Mouse (Mus musculus): ENCODE data around the gene Magi2. TPM values are rescaled to one million over a fixed set of nuclear protein-coding genes. Genes with fewer than 3 reads are reported as not detected.
"Not testable (repeated sequence)": the region's sequence is repeated elsewhere in the genome, so short reads cannot be mapped to it uniquely, and the experiment has no call there.

The Magi2 gene
- polyA plus RNA-seq, 1 experiment: 1.6 TPM

DNA sequence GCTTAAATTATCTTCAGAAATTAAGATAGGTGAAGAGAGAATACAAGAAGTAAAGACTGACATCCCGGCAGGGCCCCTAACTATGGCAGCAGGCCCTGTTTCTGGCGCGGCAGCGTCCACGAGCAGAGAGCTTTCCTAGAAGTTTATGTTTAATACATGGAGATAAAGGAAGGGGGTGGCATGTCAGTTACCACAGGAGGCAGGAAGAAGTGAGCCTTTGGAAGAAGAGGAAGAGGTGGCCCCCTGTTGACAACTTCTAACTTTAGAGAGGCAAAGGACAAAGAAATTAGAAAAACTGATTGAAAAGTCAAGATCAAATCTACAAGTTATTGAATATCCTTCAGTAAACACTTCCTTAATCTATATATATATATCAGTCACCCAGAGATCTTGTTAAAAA lies 1281.8 kb downstream of the Magi2 start:
- 43% methylated on average over 5 of the region's 5 CpGs for WGBS
- Histone ChIP-seq H3K36me3 (ENCODE audit: control insufficient read depth, insufficient read depth, low read length) (no peaks in the 10 kb centered on the region), H3K27me3 (ENCODE audit: control insufficient read depth, insufficient read depth, low read length) (no peaks in the 10 kb centered on the region), H3K27ac (ENCODE audit: control insufficient read depth, insufficient read depth, low read length) (no peak overlapping the region), H3K4me3 (ENCODE audit: control insufficient read depth, insufficient read depth, low read length) (no peak overlapping the region), H3K4me1 (replicated peaks; ENCODE audit: control insufficient read depth, insufficient read depth, low read length) (no peaks in the 10 kb centered on the region; the same call in 1 of the 2 replicates)
- TF ChIP-seq POLR2A (IDR thresholded peaks at IDR 0.05; ENCODE audit: control insufficient read depth, extremely low read depth, insufficient read depth, low read length, poor library complexity): no peak
- no peak for TF ChIP-seq CTCF (IDR thresholded peaks at IDR 0.05; ENCODE audit: borderline replicate concordance, control insufficient read depth, extremely low read depth, insufficient read depth, low read length, poor library complexity)
- no peak for DNase-seq

DNA sequence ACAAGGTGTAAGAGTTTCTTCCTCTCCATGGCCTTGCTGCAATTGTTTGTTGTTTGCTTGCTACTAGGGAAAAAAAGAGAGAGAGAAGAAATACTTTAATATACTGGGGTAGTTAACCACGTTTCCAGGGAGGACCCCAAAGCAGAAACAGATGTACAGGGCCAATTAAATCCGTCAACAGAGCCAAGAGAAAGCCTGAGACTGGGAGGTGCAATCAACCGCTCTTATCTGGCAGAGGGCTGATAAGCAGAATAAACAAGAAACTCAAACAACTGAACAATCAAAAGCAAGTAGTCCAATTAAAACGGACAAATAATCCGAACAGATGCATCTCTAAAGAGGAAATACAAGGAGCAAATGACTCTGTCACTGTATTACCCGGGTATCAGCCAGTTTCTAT lies 1282.8 kb downstream of the Magi2 start:
- WGBS: 82% methylated on average over 6 of the region's 6 CpGs
- Histone ChIP-seq H3K4me3 (ENCODE audit: control insufficient read depth, insufficient read depth, low read length) (no peak overlapping the region), H3K27me3 (ENCODE audit: control insufficient read depth, insufficient read depth, low read length) (no peaks in the 10 kb centered on the region), H3K36me3 (ENCODE audit: control insufficient read depth, insufficient read depth, low read length) (no peaks in the 10 kb centered on the region), H3K4me1 (replicated peaks; ENCODE audit: control insufficient read depth, insufficient read depth, low read length) (no peaks in the 10 kb centered on the region; the same call in 1 of the 2 replicates), H3K27ac (ENCODE audit: control insufficient read depth, insufficient read depth, low read length) (no peak overlapping the region)
- TF ChIP-seq POLR2A (IDR thresholded peaks at IDR 0.05; ENCODE audit: control insufficient read depth, extremely low read depth, insufficient read depth, low read length, poor library complexity): no peak
- TF ChIP-seq CTCF (IDR thresholded peaks at IDR 0.05; ENCODE audit: borderline replicate concordance, control insufficient read depth, extremely low read depth, insufficient read depth, low read length, poor library complexity): no peak
- no peak for DNase-seq

DNA sequence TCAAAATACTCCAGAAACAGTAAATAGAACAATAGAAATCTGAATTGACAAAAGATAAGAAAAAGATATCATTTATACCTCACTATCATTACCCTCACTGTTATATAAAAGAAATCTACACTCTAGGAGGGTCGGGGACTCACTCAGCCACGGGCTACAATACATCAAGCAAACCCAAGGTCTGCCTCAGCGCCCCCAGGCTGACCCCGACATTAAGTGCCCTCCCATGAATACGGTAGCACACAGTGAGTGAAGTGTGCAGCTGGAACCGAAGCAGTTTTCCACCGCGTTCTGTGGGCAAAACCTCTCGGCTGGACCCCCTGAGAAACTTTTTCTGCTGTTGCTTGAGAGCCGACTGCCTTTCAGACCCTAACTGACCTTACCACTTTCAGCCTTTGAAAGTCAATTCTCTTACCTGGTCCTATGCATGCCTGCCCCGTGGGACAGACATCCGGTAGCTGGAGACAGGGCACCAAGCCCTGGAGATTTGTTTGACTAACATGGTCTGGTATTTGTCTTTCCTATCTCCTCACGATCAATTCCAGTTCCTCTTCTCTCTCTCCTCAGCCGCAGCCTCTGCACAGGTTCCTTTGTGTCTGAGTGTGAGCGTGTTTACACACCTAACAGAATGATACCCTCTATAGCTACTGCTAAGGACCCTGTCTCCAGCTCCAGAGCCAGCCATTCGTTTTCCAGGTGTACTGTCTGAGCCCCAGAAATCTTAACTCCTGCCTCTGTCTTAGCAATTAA lies 1285.7 kb downstream of the Magi2 start:
- WGBS: 50% methylated on average over 16 of the region's 16 CpGs
- Histone ChIP-seq H3K4me3 (ENCODE audit: control insufficient read depth, insufficient read depth, low read length) (no peak overlapping the region), H3K36me3 (ENCODE audit: control insufficient read depth, insufficient read depth, low read length) (no peaks in the 10 kb centered on the region), H3K4me1 (replicated peaks; ENCODE audit: control insufficient read depth, insufficient read depth, low read length) (no peaks in the 10 kb centered on the region; the same call in 1 of the 2 replicates), H3K27ac (ENCODE audit: control insufficient read depth, insufficient read depth, low read length) (no peak overlapping the region), H3K27me3 (ENCODE audit: control insufficient read depth, insufficient read depth, low read length) (no peaks in the 10 kb centered on the region)
- TF ChIP-seq CTCF (IDR thresholded peaks at IDR 0.05; ENCODE audit: borderline replicate concordance, control insufficient read depth, extremely low read depth, insufficient read depth, low read length, poor library complexity): no peak
- no peak for TF ChIP-seq POLR2A (IDR thresholded peaks at IDR 0.05; ENCODE audit: control insufficient read depth, extremely low read depth, insufficient read depth, low read length, poor library complexity)
- DNase-seq: no peak

DNA sequence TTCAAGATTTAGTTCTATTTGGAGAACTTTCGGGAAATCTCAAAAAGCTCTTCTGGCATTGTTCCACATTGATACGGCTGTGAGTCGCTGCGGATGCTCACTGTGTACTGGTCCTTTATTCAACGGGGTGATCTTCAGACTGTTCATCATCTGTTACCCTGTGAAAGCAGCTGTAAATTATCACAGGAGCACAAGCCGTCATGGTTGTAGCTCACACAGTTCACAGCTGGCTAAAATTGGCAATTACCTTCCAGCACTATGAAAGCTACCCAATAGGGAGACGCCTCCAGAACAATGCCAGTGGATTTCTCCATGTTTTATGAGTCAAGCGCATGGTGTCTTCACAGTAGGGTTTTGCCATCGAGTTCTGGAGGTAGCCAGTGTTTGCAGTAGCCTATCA lies 1294.8 kb downstream of the Magi2 start:
- H3K27ac ChIP-seq (ENCODE audit: control insufficient read depth, insufficient read depth, low read length): no peak overlapping the region
- WGBS: 87% methylated on average over 9 of the region's 9 CpGs
- H3K36me3 ChIP-seq (ENCODE audit: control insufficient read depth, insufficient read depth, low read length): no peaks in the 10 kb centered on the region
- no peak overlapping the region for H3K4me3 ChIP-seq (ENCODE audit: control insufficient read depth, insufficient read depth, low read length)
- no peaks in the 10 kb centered on the region for H3K4me1 ChIP-seq (replicated peaks; ENCODE audit: control insufficient read depth, insufficient read depth, low read length)
- DNase-seq: no peak
- H3K27me3 ChIP-seq (ENCODE audit: control insufficient read depth, insufficient read depth, low read length): no peaks in the 10 kb centered on the region
- TF ChIP-seq POLR2A (IDR thresholded peaks at IDR 0.05; ENCODE audit: control insufficient read depth, extremely low read depth, insufficient read depth, low read length, poor library complexity): no peak
- TF ChIP-seq CTCF (IDR thresholded peaks at IDR 0.05; ENCODE audit: borderline replicate concordance, control insufficient read depth, extremely low read depth, insufficient read depth, low read length, poor library complexity): no peak

DNA sequence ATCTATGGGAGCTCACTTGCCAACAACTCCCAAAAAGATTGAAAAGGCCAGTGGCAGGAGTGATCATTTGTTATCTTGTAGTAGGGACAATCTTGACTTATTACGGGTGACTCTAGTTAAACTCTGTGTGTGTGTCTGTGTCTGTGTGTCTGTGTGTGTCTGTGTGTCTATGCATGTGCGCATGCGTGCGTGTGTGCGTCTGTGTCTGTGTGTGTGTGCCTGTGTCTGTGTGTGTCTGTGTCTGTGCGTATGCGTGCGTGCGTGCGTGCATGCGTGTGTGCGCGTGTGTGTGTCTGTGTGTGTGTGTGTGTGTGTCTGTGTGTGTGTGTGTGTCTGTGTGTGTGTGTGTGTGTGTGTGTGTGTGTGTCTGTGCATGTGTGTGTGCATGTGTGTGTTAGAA lies 1295.2 kb downstream of the Magi2 start:
- Histone ChIP-seq H3K4me3 (ENCODE audit: control insufficient read depth, insufficient read depth, low read length) (no peak overlapping the region), H3K4me1 (replicated peaks; ENCODE audit: control insufficient read depth, insufficient read depth, low read length) (no peaks in the 10 kb centered on the region), H3K27me3 (ENCODE audit: control insufficient read depth, insufficient read depth, low read length) (no peaks in the 10 kb centered on the region), H3K36me3 (ENCODE audit: control insufficient read depth, insufficient read depth, low read length) (no peaks in the 10 kb centered on the region), H3K27ac (ENCODE audit: control insufficient read depth, insufficient read depth, low read length) (no peak overlapping the region)
- DNase-seq: no peak
- 98% methylated on average over 13 of the region's 13 CpGs for WGBS
- TF ChIP-seq CTCF (IDR thresholded peaks at IDR 0.05; ENCODE audit: borderline replicate concordance, control insufficient read depth, extremely low read depth, insufficient read depth, low read length, poor library complexity) (no peak), POLR2A (IDR thresholded peaks at IDR 0.05; ENCODE audit: control insufficient read depth, extremely low read depth, insufficient read depth, low read length, poor library complexity) (no peak)

DNA sequence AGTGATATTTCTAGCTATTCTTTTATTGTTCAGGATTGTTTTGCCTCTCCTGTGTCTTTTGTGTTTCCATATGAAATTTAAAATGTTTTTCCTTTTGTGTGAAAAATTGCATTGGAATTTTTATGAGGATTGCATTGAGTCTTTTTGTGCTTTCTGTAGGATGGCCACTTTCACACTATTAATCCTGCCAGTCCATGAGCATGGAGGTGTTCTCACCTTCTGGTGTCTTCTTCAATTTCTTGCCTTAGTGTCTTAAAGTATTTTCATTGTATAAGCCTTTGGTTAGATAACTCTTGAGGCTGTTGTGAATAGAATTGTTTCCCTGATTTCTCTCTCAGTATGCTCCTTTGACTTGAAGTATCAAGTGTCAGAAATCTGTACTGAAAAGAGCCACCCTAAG lies 1296.9 kb downstream of the Magi2 start:
- Histone ChIP-seq H3K27me3 (ENCODE audit: control insufficient read depth, insufficient read depth, low read length) (no peaks in the 10 kb centered on the region), H3K4me3 (ENCODE audit: control insufficient read depth, insufficient read depth, low read length) (no peak overlapping the region), H3K36me3 (ENCODE audit: control insufficient read depth, insufficient read depth, low read length) (no peaks in the 10 kb centered on the region), H3K4me1 (replicated peaks; ENCODE audit: control insufficient read depth, insufficient read depth, low read length) (no peaks in the 10 kb centered on the region), H3K27ac (ENCODE audit: control insufficient read depth, insufficient read depth, low read length) (no peak overlapping the region)
- DNase-seq: no peak
- no peak for TF ChIP-seq POLR2A (IDR thresholded peaks at IDR 0.05; ENCODE audit: control insufficient read depth, extremely low read depth, insufficient read depth, low read length, poor library complexity)
- no peak for TF ChIP-seq CTCF (IDR thresholded peaks at IDR 0.05; ENCODE audit: borderline replicate concordance, control insufficient read depth, extremely low read depth, insufficient read depth, low read length, poor library complexity)

DNA sequence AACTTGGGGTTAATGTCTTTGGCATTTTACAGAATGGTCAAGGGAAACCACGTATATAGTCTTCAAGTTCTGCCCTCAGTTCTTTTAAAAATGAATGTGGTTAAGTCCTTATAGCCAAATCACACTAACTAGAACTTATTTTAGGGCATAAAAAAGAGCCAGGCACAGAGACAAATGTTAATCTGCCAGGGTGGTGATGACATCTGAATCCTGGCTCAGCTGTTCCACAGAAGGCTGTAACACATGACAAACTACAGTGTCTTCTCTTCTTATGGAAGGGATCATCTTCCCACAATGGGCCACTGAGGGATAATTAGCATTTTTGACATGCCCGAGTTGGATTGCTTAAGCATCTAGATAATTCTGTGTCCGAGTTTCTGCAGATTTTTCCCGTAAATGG lies 1299.8 kb downstream of the Magi2 start:
- not testable (repeated sequence) for H3K4me1 ChIP-seq (replicated peaks; ENCODE audit: control insufficient read depth, insufficient read depth, low read length); H3K27me3 ChIP-seq (ENCODE audit: control insufficient read depth, insufficient read depth, low read length); DNase-seq; H3K27ac ChIP-seq (ENCODE audit: control insufficient read depth, insufficient read depth, low read length); H3K36me3 ChIP-seq (ENCODE audit: control insufficient read depth, insufficient read depth, low read length); H3K4me3 ChIP-seq (ENCODE audit: control insufficient read depth, insufficient read depth, low read length)
- 82% methylated on average over 2 of the region's 4 CpGs for WGBS

Data from thymus, adult 2 months (tissue).